Mouse (Mus musculus): ENCODE data around the gene Vps54. TPM values are rescaled to one million over a fixed set of nuclear protein-coding genes. Genes with fewer than 3 reads are reported as not detected.

Vps54 gene
- polyA plus RNA-seq, 1 experiment from 2014 or later, result 14.9 TPM

DNA sequence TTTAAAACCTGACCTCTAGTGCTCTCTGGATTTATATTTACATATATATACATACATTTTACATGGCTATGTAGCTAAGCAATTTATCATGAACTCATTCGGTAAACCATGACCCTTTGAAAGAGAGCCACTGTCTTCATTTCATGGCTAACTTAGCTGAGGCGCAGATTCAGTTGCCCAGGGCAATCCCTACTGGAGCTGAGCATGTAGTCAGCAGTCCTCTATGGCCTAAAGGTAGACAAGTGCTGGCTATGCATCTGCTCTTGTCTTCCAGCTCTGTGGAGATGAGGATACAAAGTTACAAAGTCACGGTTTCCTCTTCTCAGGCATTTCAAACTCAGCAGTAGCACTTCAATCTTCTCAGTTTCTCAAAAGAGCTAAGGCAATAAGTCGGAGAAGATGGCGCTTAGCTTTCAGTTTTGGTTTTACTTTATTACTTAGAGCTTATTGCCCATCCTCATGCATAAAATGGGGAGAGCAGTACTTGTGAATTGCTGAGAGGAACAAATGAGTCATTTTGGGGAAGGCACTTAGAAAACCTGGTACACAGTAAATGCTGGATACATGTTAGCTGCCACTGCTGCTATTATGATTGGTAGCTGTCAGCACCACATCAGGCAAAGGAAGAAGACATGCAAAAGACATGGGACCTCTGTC lies 93.7 kb downstream of the Vps54 start:
- DNase-seq (ENCODE audit: low spot score), result no peak

DNA sequence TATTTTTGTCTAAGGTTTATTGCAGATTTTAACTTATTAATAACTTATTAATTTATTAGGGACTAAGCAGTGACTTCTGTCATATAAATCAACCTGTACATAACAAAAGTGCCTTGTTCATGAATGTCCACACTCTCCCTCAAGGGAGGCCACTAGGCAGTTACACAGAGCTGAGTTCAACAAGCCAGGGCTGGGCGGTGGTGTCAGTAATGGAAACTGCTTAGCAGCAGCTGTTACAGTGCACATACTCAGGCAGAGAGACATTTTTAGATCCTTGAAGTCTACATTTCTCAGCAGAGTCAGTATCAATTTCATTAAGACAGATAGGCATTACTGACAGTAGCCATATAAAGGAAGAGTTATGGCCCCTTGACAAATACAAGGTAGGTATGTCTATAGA lies 98.8 kb downstream of the Vps54 start:
- no peak for DNase-seq (ENCODE audit: low spot score)

DNA sequence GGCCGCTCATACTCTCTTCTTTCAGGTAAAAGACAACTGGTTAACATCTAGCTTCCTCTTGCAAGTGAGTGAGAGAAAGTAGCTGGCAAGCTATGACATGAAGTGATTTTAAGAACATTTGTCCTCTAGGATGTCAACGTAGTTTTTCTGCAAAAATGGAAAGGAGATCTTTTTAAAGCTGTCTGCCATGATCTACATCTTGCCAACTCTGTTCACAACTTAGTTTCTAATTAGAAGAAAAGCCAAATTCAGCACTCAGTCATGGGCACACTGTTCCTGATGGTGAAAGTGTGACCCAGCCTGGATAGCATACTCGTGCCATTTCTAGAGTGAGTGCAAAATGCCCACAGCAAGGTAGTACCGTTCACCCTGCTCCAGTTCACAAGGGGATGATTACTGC lies 100.0 kb downstream of the Vps54 start:
- no peak for DNase-seq (ENCODE audit: low spot score)

DNA sequence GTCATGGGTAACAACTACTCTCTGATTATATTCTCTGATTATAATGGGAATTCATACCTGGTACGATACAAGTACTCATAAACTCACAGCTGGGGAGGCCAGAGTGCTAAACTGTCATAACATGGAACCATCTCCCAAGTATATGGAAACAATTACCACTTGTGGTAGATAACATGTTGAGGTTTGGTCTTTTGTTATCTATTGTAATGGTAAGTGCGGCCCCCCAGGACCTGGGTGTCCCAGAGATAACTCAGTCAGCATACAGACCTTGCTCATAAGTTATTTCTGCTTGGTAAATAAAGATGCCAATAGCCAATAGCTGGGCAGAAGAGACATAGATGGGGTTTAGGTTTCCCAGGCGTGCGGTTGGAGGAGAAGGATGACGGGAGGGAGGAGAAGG lies 104.4 kb downstream of the Vps54 start:
- no peak for DNase-seq (ENCODE audit: low spot score)

DNA sequence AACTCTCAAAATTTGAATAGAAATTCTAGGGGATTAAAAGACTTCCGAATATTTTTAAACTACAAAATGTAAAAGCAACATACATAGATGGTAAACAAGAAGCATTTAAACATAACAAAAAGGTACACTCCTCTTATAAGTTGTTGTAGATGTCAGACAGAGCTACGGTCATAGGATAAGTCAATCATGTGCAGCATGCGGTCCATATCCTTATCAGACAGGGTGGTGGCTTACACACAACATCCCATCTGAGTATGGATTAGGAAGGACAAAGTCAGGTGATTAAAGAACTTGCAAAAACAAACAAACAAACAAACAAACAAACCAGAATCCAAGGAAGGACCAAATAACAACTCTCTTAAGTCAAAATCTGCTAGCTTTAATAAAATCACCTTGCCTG lies 106.9 kb downstream of the Vps54 start:
- no peak for DNase-seq (ENCODE audit: low spot score)

DNA sequence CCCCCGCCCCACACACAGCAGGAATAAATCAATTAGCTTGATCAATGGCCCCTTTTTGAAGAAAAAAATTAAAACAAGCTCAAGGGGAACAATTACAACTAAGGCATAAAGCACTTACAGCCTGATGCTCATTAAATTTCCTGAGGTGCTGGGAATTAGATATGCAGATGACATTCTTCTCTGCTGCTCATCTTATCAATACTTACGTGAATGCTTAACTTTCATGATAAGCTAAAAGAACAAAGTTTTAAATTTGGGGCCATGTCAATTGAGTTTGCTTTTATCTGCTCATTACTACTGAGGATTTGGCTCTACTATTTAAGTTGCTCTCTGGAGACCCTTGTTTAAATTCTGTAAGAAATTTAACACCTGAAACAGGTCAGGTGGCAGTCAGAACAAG lies 109.8 kb downstream of the Vps54 start:
- no peak for DNase-seq (ENCODE audit: low spot score)

DNA sequence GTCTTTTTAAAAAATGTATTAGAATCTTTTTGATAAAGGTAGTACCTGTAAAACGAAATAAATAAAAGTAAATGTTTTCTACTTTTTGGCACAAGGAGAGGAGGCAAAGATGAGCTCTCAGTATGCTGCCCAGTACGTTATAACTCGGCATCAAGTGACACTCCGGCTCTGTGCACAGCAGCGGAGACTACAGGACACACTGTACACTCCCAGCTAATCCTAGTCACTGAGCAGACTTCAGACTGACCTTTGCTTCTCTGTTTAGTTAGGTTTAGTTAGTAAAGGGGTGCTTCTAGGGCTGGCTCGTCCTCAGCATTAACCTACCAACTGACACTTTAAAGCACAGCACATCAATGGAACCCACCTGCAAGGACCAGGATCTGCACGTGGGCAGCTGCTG lies 112.2 kb downstream of the Vps54 start:
- no peak for DNase-seq (ENCODE audit: low spot score)

DNA sequence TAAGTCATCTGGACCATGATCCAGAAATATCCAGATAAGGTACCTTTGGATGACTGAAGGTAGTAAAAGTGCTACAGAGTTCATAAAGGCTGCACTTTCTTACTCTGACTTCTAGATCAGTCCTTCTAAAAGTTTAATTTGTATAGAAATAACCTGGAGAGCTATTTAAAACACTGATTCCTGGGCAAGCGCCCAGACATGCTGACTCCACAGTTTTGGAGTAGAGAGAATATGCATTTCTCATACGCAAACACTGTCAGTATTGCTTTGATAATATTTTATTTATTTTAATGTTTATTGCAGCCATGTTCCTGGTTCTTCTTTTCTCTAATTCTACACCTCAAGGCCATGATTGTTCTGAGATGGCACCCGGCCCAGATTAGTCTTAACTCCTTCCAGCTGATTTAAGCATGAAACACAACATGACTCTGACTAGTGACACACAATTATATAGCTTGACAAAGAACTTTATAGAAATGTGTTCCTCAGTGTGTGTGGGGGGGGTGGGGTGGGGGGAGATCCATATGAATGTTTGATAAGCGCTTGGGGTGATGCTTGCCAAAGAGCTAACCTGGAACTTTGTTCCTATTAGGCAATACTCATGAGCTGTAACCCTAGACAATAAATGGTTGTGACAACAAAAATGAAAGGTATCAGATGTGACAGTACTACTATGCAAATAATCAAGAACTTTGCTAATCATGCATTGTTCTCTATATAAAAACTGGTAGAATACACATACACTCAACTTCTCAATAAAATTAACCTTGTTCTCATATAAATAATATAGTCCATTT lies 124.3 kb downstream of the Vps54 start:
- no peak for DNase-seq (ENCODE audit: low spot score)

DNA sequence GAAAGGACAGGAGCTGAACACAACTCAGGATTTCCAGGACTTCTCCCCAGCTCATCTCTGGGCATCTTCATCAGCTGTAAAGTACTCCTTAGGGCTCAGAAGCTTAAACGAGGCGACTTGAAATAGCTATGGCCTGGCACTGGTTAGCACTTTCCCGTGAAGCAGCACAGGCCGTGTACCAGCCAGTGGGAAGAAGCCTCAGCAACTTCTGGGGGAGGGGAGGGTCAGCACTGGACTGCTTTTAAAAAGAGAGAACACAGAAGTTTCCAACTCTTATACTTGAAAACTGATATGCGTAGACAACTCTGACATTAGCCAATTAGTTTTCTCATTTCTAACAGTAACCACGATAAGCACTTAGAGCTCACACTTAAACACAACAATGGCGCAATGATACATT lies 129.4 kb downstream of the Vps54 start:
- DNase-seq (ENCODE audit: low spot score), result no peak

DNA sequence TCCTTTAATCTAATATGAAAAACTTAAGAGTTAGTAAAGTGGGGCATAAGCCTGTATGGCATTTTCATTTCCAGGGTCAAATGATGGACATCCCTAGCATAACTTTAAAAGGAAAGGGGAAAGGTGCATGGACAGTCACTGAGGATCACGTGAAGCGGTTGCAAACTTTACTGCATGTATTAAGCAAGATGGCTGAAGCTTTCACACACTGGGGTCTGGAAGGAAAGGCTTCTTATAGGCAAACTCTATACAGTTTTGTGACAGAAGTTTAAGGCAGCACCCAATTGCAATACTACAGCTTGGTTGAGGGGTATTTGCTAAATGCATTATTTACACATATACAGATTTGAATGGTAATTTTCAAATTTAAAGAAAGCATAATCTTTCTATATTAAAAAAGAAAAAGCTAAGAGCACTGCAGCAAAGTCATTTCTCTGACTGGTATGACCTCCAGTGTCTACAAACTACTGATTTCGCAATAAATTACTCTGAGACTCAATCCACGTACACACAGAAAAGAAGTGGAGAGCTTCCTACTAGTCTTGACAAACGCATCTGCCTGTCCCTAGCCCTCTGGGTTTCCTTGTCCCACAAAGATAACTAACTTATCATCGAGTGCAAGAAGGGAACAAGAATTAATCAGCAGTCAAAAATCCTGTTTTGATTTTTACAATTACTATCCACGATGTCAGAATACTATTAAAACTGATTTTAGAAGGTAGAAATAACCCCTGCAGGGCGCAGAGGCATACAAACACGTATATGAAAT lies 130.4 kb downstream of the Vps54 start:
- DNase-seq (ENCODE audit: low spot score), result no peak

DNA sequence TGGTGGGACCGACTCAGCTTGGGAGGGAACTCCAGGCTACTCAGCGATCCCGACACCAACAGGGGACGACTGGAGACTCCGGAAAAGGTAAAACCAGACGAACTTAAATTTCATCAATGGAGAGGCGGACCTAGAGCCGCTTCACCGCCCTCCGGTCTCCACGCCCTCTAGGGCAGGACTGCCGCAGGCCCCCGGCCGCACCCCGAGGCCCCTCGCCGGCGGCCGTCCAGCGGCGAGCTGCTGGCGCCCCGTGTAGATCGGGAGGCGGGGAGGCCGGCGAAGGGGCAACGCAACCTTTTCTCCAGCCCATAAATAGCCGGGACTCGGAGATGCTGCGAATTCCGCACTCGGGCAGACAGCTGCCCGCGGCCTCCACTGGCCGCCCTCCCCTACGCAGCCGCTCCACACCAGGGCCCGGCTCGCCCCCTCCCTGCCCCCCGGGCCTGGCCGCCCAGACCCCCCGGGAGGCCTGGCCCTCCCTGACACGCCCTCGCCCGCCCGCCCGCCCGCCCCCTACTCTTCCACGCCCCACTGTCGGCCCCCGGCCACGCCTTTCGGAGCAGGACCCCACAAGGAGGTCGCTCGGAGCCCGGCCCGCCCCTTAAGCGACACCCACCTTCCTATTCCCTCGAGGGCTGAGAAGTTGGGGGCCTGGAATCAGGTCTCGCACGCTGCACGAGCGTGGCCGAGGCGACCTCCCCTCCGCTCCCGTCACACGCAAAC lies 131.5 kb downstream of the Vps54 start:
- DNase-seq (ENCODE audit: low spot score), result peak; percentile 81

MicroRNA genes within 50 kb of the gene (microRNA counts, 519-probe panel; counts per million panel counts)
- microRNA mmu-miR-1933-3p (473 counts per million, percentile 71 among the panel's probes with 10 or more counts), microRNA mmu-miR-1933-5p (473 counts per million, percentile 71 among the panel's probes with 10 or more counts)

Small RNA genes lying within 50 kb of the gene (microRNA-seq; reads per million reads assigned to microRNA genes)
- 1.2 reads per million for gene Mir1933 (ENCODE audit: borderline number of aligned reads)

Other genes with a start within 250 kb of the Vps54 start
- gene Peli1, start 148.0 kb upstream of the Vps54 start, polyA plus RNA-seq (2015; fragmentation: Nextera tagmentation; extraction: Ambion mirVana), result 59.3 and 65.9 TPM in 2 replicates
- 39.9 and 49.9 TPM in 2 replicates for gene Ugp2, start 131.9 kb downstream of the Vps54 start, polyA plus RNA-seq (2015; fragmentation: Nextera tagmentation; extraction: Ambion mirVana)